Mouse (Mus musculus): Measurements from ENCODE around the gene Adamts10.

DNA sequence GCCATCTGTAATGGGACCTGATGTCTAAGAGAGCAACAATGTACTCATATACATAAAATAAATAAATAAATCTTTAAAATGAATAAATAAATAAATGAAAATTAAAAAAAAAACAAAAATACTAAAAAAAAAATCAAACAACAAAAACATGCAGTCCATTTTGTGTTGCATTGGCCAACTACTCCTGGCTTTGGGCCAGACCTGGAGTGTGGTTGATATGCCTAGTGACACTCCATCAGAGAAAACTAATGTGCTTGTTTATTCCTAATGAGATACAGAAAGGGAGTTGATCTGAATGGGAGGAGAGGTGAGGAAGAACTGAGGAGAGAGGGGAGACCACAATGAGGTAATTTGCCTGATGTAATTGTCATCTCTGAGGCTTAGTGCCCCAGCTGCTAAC lies 29.4 kb upstream of the Adamts10 start:
- TF ChIP-seq CTCF (IDR thresholded peaks at IDR 0.05; ENCODE audit: low read depth, low read length) = no peak
- TF ChIP-seq POLR2A (IDR thresholded peaks at IDR 0.05; ENCODE audit: borderline replicate concordance, low read depth, low read length) = no peak

Measured in bone marrow macrophage, adult 2 months (primary cell).